Mouse (Mus musculus): ENCODE measurements around the gene Nup107. TPM values are rescaled to one million over a fixed set of nuclear protein-coding genes. Genes with fewer than 3 reads are reported as not detected.

The Nup107 gene
- polyA plus RNA-seq, 1 experiment = 29.6 TPM

GRCm38 (mm10) chr10:117824647-117825046 is 32.1 kb upstream of the Nup107 start:
- TF ChIP-seq POLR2A (IDR thresholded peaks at IDR 0.05; ENCODE audit: borderline replicate concordance, extremely low read depth, insufficient read depth, insufficient read length, poor library complexity, severe bottlenecking) = no peak
- no peak for DNase-seq (ENCODE audit: low read depth)

GRCm38 (mm10) chr10:117824139-117824538 is 31.6 kb upstream of the Nup107 start:
- no peak for DNase-seq (ENCODE audit: low read depth)
- TF ChIP-seq POLR2A (IDR thresholded peaks at IDR 0.05; ENCODE audit: borderline replicate concordance, extremely low read depth, insufficient read depth, insufficient read length, poor library complexity, severe bottlenecking) (no peak), CTCF (IDR thresholded peaks at IDR 0.05; ENCODE audit: borderline replicate concordance, extremely low read depth, insufficient read depth, insufficient read length) (no peak)

GRCm38 (mm10) chr10:117823321-117823720 is 30.8 kb upstream of the Nup107 start:
- TF ChIP-seq POLR2A (IDR thresholded peaks at IDR 0.05; ENCODE audit: borderline replicate concordance, extremely low read depth, insufficient read depth, insufficient read length, poor library complexity, severe bottlenecking) (no peak), CTCF (IDR thresholded peaks at IDR 0.05; ENCODE audit: borderline replicate concordance, extremely low read depth, insufficient read depth, insufficient read length) (no peak)

GRCm38 (mm10) chr10:117818600-117818999 is 26.1 kb upstream of the Nup107 start:
- no peak for DNase-seq (ENCODE audit: low read depth)
- TF ChIP-seq POLR2A (IDR thresholded peaks at IDR 0.05; ENCODE audit: borderline replicate concordance, extremely low read depth, insufficient read depth, insufficient read length, poor library complexity, severe bottlenecking) = no peak
- no peak for TF ChIP-seq CTCF (IDR thresholded peaks at IDR 0.05; ENCODE audit: borderline replicate concordance, extremely low read depth, insufficient read depth, insufficient read length)

More at GRCm38 (mm10) chr10:117823321-117823720, 30.8 kb upstream of the Nup107 start:
- DNase-seq (ENCODE audit: low read depth) = no peak

- TF ChIP-seq CTCF (IDR thresholded peaks at IDR 0.05; ENCODE audit: borderline replicate concordance, extremely low read depth, insufficient read depth, insufficient read length) (no peak), POLR2A (IDR thresholded peaks at IDR 0.05; ENCODE audit: borderline replicate concordance, extremely low read depth, insufficient read depth, insufficient read length, poor library complexity, severe bottlenecking) (no peak)
Observed at GRCm38 (mm10) chr10:117816721-117817120, 24.2 kb upstream of the Nup107 start.

GRCm38 (mm10) chr10:117812501-117812900 is 20.0 kb upstream of the Nup107 start:
- no peak for TF ChIP-seq POLR2A (IDR thresholded peaks at IDR 0.05; ENCODE audit: borderline replicate concordance, extremely low read depth, insufficient read depth, insufficient read length, poor library complexity, severe bottlenecking)
- TF ChIP-seq CTCF (IDR thresholded peaks at IDR 0.05; ENCODE audit: borderline replicate concordance, extremely low read depth, insufficient read depth, insufficient read length) = no peak
- DNase-seq (ENCODE audit: low read depth) = no peak

More at GRCm38 (mm10) chr10:117816721-117817120, 24.2 kb upstream of the Nup107 start:
- DNase-seq (ENCODE audit: low read depth) = no peak

GRCm38 (mm10) chr10:117811555-117811954 is 19.1 kb upstream of the Nup107 start:
- DNase-seq (ENCODE audit: low read depth) = no peak
- TF ChIP-seq POLR2A (IDR thresholded peaks at IDR 0.05; ENCODE audit: borderline replicate concordance, extremely low read depth, insufficient read depth, insufficient read length, poor library complexity, severe bottlenecking) (no peak), CTCF (IDR thresholded peaks at IDR 0.05; ENCODE audit: borderline replicate concordance, extremely low read depth, insufficient read depth, insufficient read length) (no peak)

- no peak for DNase-seq (ENCODE audit: low read depth)
- TF ChIP-seq POLR2A (IDR thresholded peaks at IDR 0.05; ENCODE audit: borderline replicate concordance, extremely low read depth, insufficient read depth, insufficient read length, poor library complexity, severe bottlenecking) (no peak), CTCF (IDR thresholded peaks at IDR 0.05; ENCODE audit: borderline replicate concordance, extremely low read depth, insufficient read depth, insufficient read length) (no peak)
Observed at GRCm38 (mm10) chr10:117810506-117810905, 18.0 kb upstream of the Nup107 start.

GRCm38 (mm10) chr10:117808068-117808467 is 15.6 kb upstream of the Nup107 start:
- no peak for DNase-seq (ENCODE audit: low read depth)
- TF ChIP-seq CTCF (IDR thresholded peaks at IDR 0.05; ENCODE audit: borderline replicate concordance, extremely low read depth, insufficient read depth, insufficient read length) = no peak
- no peak for TF ChIP-seq POLR2A (IDR thresholded peaks at IDR 0.05; ENCODE audit: borderline replicate concordance, extremely low read depth, insufficient read depth, insufficient read length, poor library complexity, severe bottlenecking)

GRCm38 (mm10) chr10:117805919-117806318 is 13.4 kb upstream of the Nup107 start:
- no peak for DNase-seq (ENCODE audit: low read depth)
- TF ChIP-seq CTCF (IDR thresholded peaks at IDR 0.05; ENCODE audit: borderline replicate concordance, extremely low read depth, insufficient read depth, insufficient read length) = no peak
- no peak for TF ChIP-seq POLR2A (IDR thresholded peaks at IDR 0.05; ENCODE audit: borderline replicate concordance, extremely low read depth, insufficient read depth, insufficient read length, poor library complexity, severe bottlenecking)

GRCm38 (mm10) chr10:117803870-117804850 is 11.7 kb upstream of the Nup107 start:
- TF ChIP-seq CTCF (IDR thresholded peaks at IDR 0.05; ENCODE audit: borderline replicate concordance, extremely low read depth, insufficient read depth, insufficient read length) (no peak), POLR2A (IDR thresholded peaks at IDR 0.05; ENCODE audit: borderline replicate concordance, extremely low read depth, insufficient read depth, insufficient read length, poor library complexity, severe bottlenecking) (no peak)

GRCm38 (mm10) chr10:117801886-117802285 is 9.4 kb upstream of the Nup107 start:
- no peak for DNase-seq (ENCODE audit: low read depth)
- TF ChIP-seq POLR2A (IDR thresholded peaks at IDR 0.05; ENCODE audit: borderline replicate concordance, extremely low read depth, insufficient read depth, insufficient read length, poor library complexity, severe bottlenecking) = no peak
- TF ChIP-seq CTCF (IDR thresholded peaks at IDR 0.05; ENCODE audit: borderline replicate concordance, extremely low read depth, insufficient read depth, insufficient read length) = no peak

More at GRCm38 (mm10) chr10:117803870-117804850, 11.7 kb upstream of the Nup107 start:
- no peak for DNase-seq (ENCODE audit: low read depth)
